Mouse (Mus musculus): ENCODE data around the gene Maats1. TPM values are rescaled to one million over a fixed set of nuclear protein-coding genes. Genes with fewer than 3 reads are reported as not detected.

Gene Maats1
- total and polyA plus RNA-seq, 3 experiments, result 0.03 TPM; not detected in 2

DNA sequence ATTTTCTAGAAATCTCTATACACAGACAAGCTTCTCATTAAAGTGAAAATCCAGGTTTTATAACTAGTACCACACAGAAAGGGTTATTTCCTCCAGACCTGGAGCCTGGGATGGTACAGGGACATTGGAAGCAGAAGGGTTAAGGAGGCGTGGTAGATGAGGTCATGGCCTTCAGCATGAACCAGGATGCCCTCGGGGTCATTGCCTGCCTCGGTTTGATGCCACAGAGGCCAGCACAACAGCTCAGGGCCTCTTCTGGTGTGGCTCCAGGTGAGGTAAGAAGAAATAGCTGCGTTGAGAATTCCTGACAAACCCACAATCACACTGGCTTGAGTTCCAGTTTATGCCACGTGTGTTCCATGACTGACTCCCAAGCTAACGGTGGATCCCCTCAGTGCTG lies 53.1 kb downstream of the Maats1 start:
- Histone ChIP-seq H3K4me3 (ENCODE audit: control insufficient read depth in 1 of 2, insufficient read depth in 1 of 2, low read depth in 2 of 2, low read length in 2 of 2) (no peak overlapping the region), H3K27ac (ENCODE audit: control insufficient read depth, low read depth, low read length) (no peak overlapping the region), H3K27me3 (ENCODE audit: control insufficient read depth in 1 of 2, insufficient read depth in 2 of 2, low read length in 2 of 2) (peaks cover 2 to 6% of the 10 kb centered on the region in 2 experiments; a peak in 3 of 4 replicates), H3K9me3 (replicated peaks; ENCODE audit: insufficient read depth, low read length) (no peaks in the 10 kb centered on the region), H3K36me3 (ENCODE audit: control insufficient read depth in 1 of 2, insufficient read depth in 2 of 2, low read length in 2 of 2) (no peaks in the 10 kb centered on the region), H3K79me2 (ENCODE audit: control insufficient read depth, insufficient read depth, low read length, poor library complexity) (no peaks in the 10 kb centered on the region), H3K4me1 (ENCODE audit: control insufficient read depth in 1 of 2, insufficient read depth in 2 of 2, low read length in 2 of 2) (no peaks in the 10 kb centered on the region), H3K9ac (ENCODE audit: control insufficient read depth, low read depth, low read length, poor library complexity, severe bottlenecking) (no peak overlapping the region)
- TF ChIP-seq NRF1 (IDR thresholded peaks at IDR 0.05; ENCODE audit: insufficient read depth, low read depth, low read length, poor library complexity, severe bottlenecking), result no peak
- TF ChIP-seq USF1 (IDR thresholded peaks at IDR 0.05; ENCODE audit: low read depth, low read length), result no peak
- no peak for TF ChIP-seq MEF2A (IDR thresholded peaks at IDR 0.05; ENCODE audit: extremely low read depth, insufficient replicate concordance, low read depth, low read length, poor library complexity, severe bottlenecking)
- no peak for TF ChIP-seq USF2 (IDR thresholded peaks at IDR 0.05; ENCODE audit: borderline replicate concordance in 1 of 2, insufficient read depth in 1 of 2, low read depth in 1 of 2, low read length in 2 of 2)
- no peak for TF ChIP-seq ZKSCAN1 (IDR thresholded peaks at IDR 0.05; ENCODE audit: low read depth, low read length)
- no peak for TF ChIP-seq ELF1 (IDR thresholded peaks at IDR 0.05; ENCODE audit: low read depth, low read length)
- TF ChIP-seq MXI1 (IDR thresholded peaks at IDR 0.05; ENCODE audit: low read depth, low read length), result no peak
- TF ChIP-seq ETS1 (IDR thresholded peaks at IDR 0.05; ENCODE audit: low read depth, low read length), result no peak
- no peak for TF ChIP-seq KAT2A (conservative IDR thresholded peaks at IDR 0.05; ENCODE audit: low read depth, low read length)
- no peak for TF ChIP-seq GABPA (IDR thresholded peaks at IDR 0.05; ENCODE audit: low read depth, low read length)
- TF ChIP-seq TAL1 (IDR thresholded peaks at IDR 0.05; ENCODE audit: low read length), result no peak
- no peak for TF ChIP-seq ZMIZ1 (IDR thresholded peaks at IDR 0.05; ENCODE audit: low read depth, low read length)
- TF ChIP-seq NELFE (IDR thresholded peaks at IDR 0.05; ENCODE audit: low read depth, low read length), result no peak
- no peak for TF ChIP-seq UBTF (IDR thresholded peaks at IDR 0.05; ENCODE audit: borderline replicate concordance, insufficient read depth, low read depth, low read length)
- no peak for TF ChIP-seq CHD2 (IDR thresholded peaks at IDR 0.05; ENCODE audit: low read length)
- no peak for TF ChIP-seq MYC (IDR thresholded peaks at IDR 0.05; ENCODE audit: low read depth, low read length)
- no peak for TF ChIP-seq MAX (IDR thresholded peaks at IDR 0.05; ENCODE audit: low read length)
- no peak for TF ChIP-seq TCF12 (IDR thresholded peaks at IDR 0.05; ENCODE audit: low read depth, low read length)
- no peak for TF ChIP-seq RAD21 (IDR thresholded peaks at IDR 0.05; ENCODE audit: low read depth, low read length)
- DNase-seq (ENCODE audit: low read depth, low spot score), result no peak

DNA sequence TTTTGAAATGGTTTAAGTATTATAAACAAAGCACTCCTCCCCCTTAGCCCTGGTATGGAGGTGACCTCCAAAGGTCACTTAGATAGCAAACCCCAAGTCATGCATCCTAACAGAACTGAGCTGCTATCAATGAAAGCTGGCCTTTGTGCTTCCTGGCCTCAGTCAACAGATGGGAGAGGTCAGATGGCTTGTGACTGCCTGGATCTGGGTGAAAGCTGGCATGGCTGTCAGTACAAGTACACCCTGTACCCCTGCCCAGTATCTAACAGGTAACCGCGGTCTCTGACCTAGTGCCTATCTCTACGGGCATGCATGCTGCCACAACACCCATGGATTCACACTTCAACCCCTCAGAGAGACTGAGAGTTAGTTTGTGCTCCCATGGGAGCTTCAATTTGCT lies 54.2 kb downstream of the Maats1 start:
- Histone ChIP-seq H3K27ac (ENCODE audit: control insufficient read depth, low read depth, low read length) (no peak overlapping the region), H3K9ac (ENCODE audit: control insufficient read depth, low read depth, low read length, poor library complexity, severe bottlenecking) (no peak overlapping the region), H3K4me3 (ENCODE audit: control insufficient read depth in 1 of 2, insufficient read depth in 1 of 2, low read depth in 2 of 2, low read length in 2 of 2) (no peak overlapping the region), H3K9me3 (replicated peaks; ENCODE audit: insufficient read depth, low read length) (no peaks in the 10 kb centered on the region), H3K27me3 (ENCODE audit: control insufficient read depth in 1 of 2, insufficient read depth in 2 of 2, low read length in 2 of 2) (peaks cover 2 to 3% of the 10 kb centered on the region in 2 experiments; a peak in 3 of 4 replicates), H3K79me2 (ENCODE audit: control insufficient read depth, insufficient read depth, low read length, poor library complexity) (no peaks in the 10 kb centered on the region), H3K4me1 (ENCODE audit: control insufficient read depth in 1 of 2, insufficient read depth in 2 of 2, low read length in 2 of 2) (no peaks in the 10 kb centered on the region), H3K36me3 (ENCODE audit: control insufficient read depth in 1 of 2, insufficient read depth in 2 of 2, low read length in 2 of 2) (no peaks in the 10 kb centered on the region)
- DNase-seq (ENCODE audit: low read depth, low spot score), result no peak
- TF ChIP-seq RCOR1 (IDR thresholded peaks at IDR 0.05; ENCODE audit: low read depth, low read length), result no peak
- TF ChIP-seq ZMIZ1 (IDR thresholded peaks at IDR 0.05; ENCODE audit: low read depth, low read length), result no peak
- TF ChIP-seq MYB (IDR thresholded peaks at IDR 0.05; ENCODE audit: low read depth, low read length), result no peak
- TF ChIP-seq RAD21 (IDR thresholded peaks at IDR 0.05; ENCODE audit: low read depth, low read length), result no peak
- no peak for TF ChIP-seq SIN3A (IDR thresholded peaks at IDR 0.05; ENCODE audit: low read length)
- TF ChIP-seq UBTF (IDR thresholded peaks at IDR 0.05; ENCODE audit: borderline replicate concordance, insufficient read depth, low read depth, low read length), result no peak
- no peak for TF ChIP-seq POLR2AphosphoS5 (IDR thresholded peaks at IDR 0.05; ENCODE audit: borderline replicate concordance, low read depth, low read length)
- no peak for TF ChIP-seq TCF12 (IDR thresholded peaks at IDR 0.05; ENCODE audit: low read depth, low read length)
- no peak for TF ChIP-seq TBP (IDR thresholded peaks at IDR 0.05; ENCODE audit: low read depth, low read length)
- TF ChIP-seq NELFE (IDR thresholded peaks at IDR 0.05; ENCODE audit: low read depth, low read length), result no peak
- TF ChIP-seq MEF2A (IDR thresholded peaks at IDR 0.05; ENCODE audit: extremely low read depth, insufficient replicate concordance, low read depth, low read length, poor library complexity, severe bottlenecking), result no peak
- TF ChIP-seq USF1 (IDR thresholded peaks at IDR 0.05; ENCODE audit: low read depth, low read length), result no peak
- TF ChIP-seq CHD2 (IDR thresholded peaks at IDR 0.05; ENCODE audit: low read length), result no peak
- TF ChIP-seq KAT2A (conservative IDR thresholded peaks at IDR 0.05; ENCODE audit: low read depth, low read length), result no peak
- TF ChIP-seq GATA1 (IDR thresholded peaks at IDR 0.05; ENCODE audit: low read depth, low read length), result no peak
- TF ChIP-seq HCFC1 (IDR thresholded peaks at IDR 0.05; ENCODE audit: low read depth, low read length), result no peak
- no peak for TF ChIP-seq MYC (IDR thresholded peaks at IDR 0.05; ENCODE audit: low read depth, low read length)
- TF ChIP-seq EP300 (IDR thresholded peaks at IDR 0.05; ENCODE audit: low read depth in 1 of 2, low read length in 2 of 2), result no peak
- TF ChIP-seq ZC3H11A (IDR thresholded peaks at IDR 0.05; ENCODE audit: low read depth, low read length), result no peak
- no peak for TF ChIP-seq ELF1 (IDR thresholded peaks at IDR 0.05; ENCODE audit: low read depth, low read length)

Measured in MEL (cell line).